Mouse (Mus musculus) myocyte (in vitro differentiated cells): ENCODE measurements around the gene Psenen.

ENCODE experiments used
- CEBPB ChIP-seq: IDR thresholded peaks from 2 replicates; pipeline ENCODE4 v1.6.1; 2011; ENCODE audit warnings: mild to moderate bottlenecking, moderate library complexity; ENCODE audit not compliant: poor library complexity, insufficient read depth, severe bottlenecking
- MAX ChIP-seq: IDR thresholded peaks from one replicate; pipeline ENCODE4 v1.6.1; 2011; ENCODE audit warnings: low read depth, mild to moderate bottlenecking, control low read depth
- MYOG ChIP-seq, 3 experiments: IDR thresholded peaks; one replicate each; pipeline ENCODE4 v1.6.1; 2011; ENCODE audit warnings: control low read depth in 2 of 3, low read depth in 2 of 3, mild to moderate bottlenecking in 2 of 3; ENCODE audit not compliant: insufficient read length in 2 of 3, control insufficient read depth in 1 of 3, insufficient read depth in 1 of 3
- POLR2A ChIP-seq: IDR thresholded peaks from one replicate; pipeline ENCODE4 v1.6.1; 2011; ENCODE audit warnings: low read depth, mild to moderate bottlenecking, control low read depth, moderate library complexity; ENCODE audit not compliant: insufficient read length
- POLR2AphosphoS2 ChIP-seq: IDR thresholded peaks from one replicate; pipeline ENCODE4 v1.6.1; 2011; ENCODE audit warnings: low read depth, control low read depth; ENCODE audit not compliant: insufficient read length
- TCF12 ChIP-seq: IDR thresholded peaks from one replicate; pipeline ENCODE4 v1.6.1; 2011; ENCODE audit warnings: mild to moderate bottlenecking, control low read depth; ENCODE audit not compliant: poor library complexity, insufficient read depth, severe bottlenecking
- USF1 ChIP-seq: IDR thresholded peaks from one replicate; pipeline ENCODE4 v1.6.1; 2011; ENCODE audit warnings: low read depth, mild to moderate bottlenecking, control low read depth, moderate library complexity

DNA sequence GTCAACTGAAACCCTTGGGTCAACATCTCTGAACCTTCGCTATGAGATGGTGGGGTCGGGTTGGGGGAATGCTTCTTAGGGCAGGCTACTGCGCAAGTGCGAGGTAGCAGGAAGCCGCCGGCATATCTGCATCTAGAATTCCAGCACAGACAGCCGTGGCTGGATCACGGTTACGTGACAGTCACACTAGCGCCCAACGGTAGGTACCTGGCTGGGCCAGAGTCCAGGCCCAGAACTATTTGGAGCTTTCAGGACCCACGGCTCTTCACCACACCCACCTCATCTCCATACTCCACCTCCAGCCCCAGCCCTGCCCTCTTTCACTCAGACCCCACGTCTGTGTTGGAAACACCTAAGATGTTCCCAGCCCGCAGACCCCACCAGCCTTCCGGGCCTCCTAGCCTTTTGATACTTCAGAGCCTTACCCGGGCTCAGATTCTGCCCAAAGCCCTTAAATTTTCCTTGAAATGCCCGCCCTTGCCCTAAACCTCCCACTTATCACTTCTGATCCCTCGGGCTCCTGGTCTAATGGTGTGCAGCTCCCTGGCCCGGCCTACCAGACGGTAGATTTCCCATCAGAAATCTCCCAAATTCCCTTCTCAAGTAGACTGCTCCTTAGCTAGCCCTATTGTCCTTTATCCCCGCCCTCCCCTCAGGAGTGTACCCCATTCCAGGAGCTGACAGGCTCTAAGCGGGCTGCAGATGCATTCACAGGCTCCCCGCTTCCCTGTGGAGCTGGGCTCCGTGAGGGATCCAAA is 48.2 kb downstream of the Psenen start:
- TF ChIP-seq POLR2A, result no peak
- TF ChIP-seq CEBPB, result no peak
- TF ChIP-seq MAX, result no peak
- TF ChIP-seq USF1, result no peak
- TF ChIP-seq POLR2AphosphoS2, result no peak
- no peak for TF ChIP-seq TCF12
- no peak for TF ChIP-seq MYOG (IDR thresholded peaks at IDR 0.05; ENCODE audit: control insufficient read depth in 1 of 3, insufficient read depth in 1 of 3, insufficient read length in 2 of 3, low read depth in 2 of 3)
